Mouse (Mus musculus) G1E-ER4 (cell line): ENCODE results near the gene Mtnr1a. TPM values are rescaled to one million over a fixed set of nuclear protein-coding genes. Genes with fewer than 3 reads are reported as not detected.

Experiments
- GATA1 ChIP-seq: IDR thresholded peaks from one replicate; pipeline ENCODE4 v1.8.0; 2012; ENCODE audit warnings: low read length, inconsistent platforms
- polyA plus RNA-seq: library from polyadenylated mRNA; stranded (reverse); fragments of >175 nt; gene quantifications from 2 replicates; pipeline ENCODE4 v1.2.3, GENCODE M21; 2012

Gene Mtnr1a
- not detected in 2 replicates for polyA plus RNA-seq

GRCm38 (mm10) chr8:45068759-45069386 lies at the start of gene Mtnr1a:
Mtnr1a (plus strand) TSS chr8:45069137.
- no peak for TF ChIP-seq GATA1

GRCm38 (mm10) chr8:45019241-45019640 lies 49.7 kb upstream of the Mtnr1a start:
- no peak for TF ChIP-seq GATA1

DNA sequence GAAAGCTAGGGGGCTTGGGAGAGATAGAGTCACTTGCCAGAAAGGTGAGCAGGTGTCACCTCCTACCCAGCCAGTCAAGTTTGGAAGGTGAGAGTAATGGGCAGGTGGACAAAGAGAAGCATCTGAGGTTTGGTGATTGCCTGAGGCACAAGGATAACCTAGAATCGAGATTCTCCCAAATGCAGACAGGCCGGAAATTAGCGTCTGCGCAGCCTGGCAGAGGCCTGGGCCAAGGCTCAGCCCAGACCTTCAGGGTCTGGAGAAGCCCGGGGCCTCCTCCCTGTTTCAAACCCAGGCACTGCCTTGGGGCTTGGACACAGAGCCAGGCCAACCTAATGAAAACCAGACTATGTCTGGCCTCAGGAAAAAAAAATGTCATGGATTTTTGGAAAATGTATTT lies 47.8 kb upstream of the Mtnr1a start:
- TF ChIP-seq GATA1 = no peak

GRCm38 (mm10) chr8:45021911-45022665 lies 46.8 kb upstream of the Mtnr1a start:
- no peak for TF ChIP-seq GATA1

DNA sequence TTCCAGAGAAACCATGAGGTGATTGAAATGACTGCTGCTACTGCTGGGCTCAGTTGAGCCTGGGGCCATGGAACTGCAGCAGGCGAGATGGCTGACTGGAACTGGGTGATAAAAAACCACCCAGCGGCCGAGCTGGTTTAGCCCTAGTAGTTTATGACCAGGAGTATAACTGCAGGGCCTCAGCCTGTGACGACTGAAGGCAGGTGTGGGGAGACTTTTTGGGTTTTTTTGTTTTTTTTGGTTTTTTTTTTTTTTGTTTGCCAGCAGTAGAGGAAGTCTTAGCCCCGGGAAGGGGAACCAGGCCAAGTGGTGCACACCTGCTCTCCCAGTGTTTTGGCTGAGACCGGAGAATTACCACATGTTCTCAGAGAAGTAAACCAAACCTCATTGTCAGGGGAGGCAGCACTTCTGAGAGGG lies 40.8 kb upstream of the Mtnr1a start:
- TF ChIP-seq GATA1 = no peak

DNA sequence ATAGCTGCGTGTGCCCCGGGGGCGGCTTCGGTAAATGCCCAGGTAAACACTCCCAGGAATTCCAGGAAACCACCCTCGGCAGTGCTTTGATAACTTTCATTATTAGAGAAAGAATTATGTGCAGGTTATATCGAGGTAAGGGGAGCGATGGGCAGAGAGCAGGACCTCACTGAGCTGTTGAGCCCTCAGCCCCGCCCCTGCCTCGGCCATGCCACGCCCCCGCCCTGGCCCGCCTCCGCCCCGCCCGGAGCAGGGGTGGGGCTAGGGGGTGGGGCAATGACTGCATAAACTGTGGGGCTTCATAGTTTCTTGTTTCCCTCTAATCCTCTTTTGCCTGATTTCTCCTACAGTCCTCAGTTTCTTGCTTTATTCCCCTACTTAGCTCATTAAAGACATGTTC lies 30.6 kb upstream of the Mtnr1a start:
- TF ChIP-seq GATA1 = no peak

GRCm38 (mm10) chr8:45044160-45044559 lies 24.8 kb upstream of the Mtnr1a start:
- TF ChIP-seq GATA1 = no peak

DNA sequence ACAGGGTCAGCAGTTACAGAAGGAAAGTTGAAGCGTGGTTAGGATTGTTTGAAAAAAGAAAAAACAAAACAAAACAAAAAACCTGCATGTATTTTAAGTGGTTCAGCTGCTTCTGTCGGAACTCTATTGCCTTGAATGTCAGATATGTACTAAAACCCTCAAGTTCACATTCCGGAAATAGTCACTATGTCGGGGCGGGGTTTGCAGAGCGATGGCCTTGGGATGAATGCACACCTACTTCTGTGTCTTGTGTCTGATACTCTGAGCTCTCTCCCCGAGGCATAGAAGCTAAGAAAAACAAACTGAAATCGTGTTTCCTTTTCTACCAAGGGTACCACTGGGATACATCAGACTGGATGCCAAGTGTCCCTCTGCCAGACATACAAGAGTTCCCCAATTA lies 18.5 kb upstream of the Mtnr1a start:
- no peak for TF ChIP-seq GATA1

DNA sequence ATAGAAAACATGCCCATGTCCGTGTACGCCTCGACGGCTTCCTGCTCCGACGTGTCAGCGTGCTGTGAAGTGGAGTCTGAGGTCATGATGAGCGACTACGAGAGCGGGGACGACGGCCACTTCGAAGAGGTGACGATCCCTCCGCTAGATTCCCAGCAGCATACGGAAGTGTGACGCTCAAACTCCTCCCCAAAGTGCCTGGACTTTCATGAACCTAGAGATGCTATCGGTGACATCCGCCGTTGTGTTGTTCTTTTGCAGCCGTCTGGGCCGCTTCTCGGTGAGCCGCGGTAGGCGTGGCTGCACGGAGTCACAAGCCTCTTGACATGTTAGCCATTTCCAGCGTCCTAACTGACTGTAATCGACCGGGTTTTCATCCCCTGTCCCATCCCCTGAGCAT lies 17.7 kb upstream of the Mtnr1a start:
- no peak for TF ChIP-seq GATA1

- TF ChIP-seq GATA1 = no peak
These were observed 16.7 kb upstream of the Mtnr1a start for GRCm38 (mm10) chr8:45052205-45052604.

DNA sequence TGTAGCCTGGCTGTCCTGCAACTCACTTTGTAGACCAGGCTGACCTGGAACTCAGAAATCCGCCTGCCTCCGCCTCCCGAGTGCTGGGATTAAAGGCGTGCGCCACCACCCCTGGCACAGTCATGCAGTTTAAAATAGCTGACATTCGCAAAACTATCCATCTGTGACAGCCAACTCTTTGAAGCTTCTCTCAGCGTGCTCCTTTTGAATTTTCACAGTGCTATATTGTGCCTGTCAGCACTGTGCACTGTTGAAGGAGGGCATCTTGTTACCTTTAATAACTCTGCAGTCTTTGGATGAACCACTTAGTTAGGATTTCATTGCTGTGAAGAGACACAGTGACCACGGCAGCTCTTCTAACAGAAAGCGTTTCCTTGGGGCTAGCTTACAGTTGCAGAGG lies 16.3 kb upstream of the Mtnr1a start:
- no peak for TF ChIP-seq GATA1

- no peak for TF ChIP-seq GATA1
These were observed 13.4 kb upstream of the Mtnr1a start for GRCm38 (mm10) chr8:45055500-45055899.

DNA sequence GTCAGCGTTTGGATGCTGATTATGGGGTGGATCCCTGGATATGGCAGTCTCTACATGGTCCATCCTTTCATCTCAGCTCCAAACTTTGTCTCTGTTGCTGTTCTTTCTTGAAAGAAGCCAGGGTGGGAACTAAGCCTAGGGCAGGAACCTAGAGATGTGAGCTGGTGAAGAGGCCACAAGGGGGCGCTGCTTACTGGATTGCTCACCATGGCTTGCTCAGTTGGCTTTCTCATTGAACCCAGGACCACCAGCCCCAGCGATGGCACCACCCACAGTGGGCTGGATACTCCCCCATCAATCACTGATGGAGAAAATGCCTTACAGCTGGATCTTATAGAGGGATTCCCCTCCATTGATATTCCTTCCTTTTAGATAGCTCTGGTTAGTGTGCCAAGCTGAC lies 12.1 kb upstream of the Mtnr1a start:
- no peak for TF ChIP-seq GATA1

DNA sequence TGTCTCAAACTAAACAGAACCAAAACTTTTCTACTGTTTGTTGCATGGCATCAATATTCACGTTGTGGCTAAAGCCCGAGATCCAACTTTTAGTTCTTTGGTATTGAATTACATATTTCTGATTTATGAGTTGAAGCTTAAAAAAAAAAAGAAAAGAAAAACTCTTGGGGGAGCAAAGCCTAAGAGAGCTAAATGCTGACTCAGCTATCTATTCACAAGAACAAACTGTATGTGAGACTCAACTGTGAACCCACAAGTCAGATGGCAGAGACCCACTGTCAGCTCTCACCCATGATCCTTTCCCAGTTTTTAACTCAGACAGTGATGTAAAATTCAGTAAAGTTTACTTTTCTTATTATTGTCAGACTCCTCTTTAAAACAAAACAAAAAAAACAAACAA lies 8.9 kb upstream of the Mtnr1a start:
- TF ChIP-seq GATA1 = no peak

DNA sequence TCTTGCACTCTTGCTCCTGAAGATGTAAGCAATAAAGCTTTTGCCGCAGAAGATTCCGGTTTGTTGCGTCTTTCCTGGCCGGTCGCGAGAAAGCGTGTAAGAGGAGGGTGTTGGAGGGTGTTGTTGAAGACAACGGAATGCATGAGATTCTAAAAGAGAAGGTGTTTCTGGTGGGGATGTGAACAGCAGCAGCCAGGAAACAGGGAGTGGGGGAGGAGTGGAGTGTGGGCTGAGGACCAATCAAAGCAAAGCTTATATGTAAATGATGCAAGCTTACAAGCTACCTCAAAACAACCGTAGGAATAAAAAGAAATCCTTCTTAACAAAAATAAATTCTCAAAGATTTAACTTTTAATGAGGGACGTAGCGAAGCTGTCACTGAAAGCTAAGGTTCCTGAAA lies 6.6 kb upstream of the Mtnr1a start:
- TF ChIP-seq GATA1 = no peak

GRCm38 (mm10) chr8:45062982-45063924 lies 5.7 kb upstream of the Mtnr1a start:
- TF ChIP-seq GATA1 = no peak
